Mouse (Mus musculus): ENCODE measurements around the gene Nisch.

Nisch gene

DNA sequence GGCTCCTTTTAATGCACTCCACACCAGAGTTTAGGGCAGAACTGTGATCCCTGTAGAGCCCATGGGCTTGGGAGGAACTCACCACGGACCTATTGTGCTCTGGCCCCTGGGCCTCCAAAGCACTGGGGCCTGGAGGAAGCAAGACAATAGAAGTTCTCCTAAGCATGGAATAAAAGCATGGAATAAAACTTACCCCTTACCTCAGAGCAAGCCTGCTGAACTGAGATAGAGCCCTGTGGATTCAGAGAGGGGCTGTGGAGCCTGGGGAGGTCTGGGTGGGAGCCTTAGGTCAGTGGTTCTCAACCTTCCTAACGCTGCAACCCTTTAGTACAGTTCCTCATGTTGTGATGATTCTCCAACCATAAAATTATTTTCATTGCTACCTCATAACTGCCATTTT, at the start of gene Nisch:
TSS of gene Nisch (minus strand) at position 101 of the 400 bp plus-strand sequence.
- no peak for DNase-seq (ENCODE audit: low read depth, low spot score)

DNA sequence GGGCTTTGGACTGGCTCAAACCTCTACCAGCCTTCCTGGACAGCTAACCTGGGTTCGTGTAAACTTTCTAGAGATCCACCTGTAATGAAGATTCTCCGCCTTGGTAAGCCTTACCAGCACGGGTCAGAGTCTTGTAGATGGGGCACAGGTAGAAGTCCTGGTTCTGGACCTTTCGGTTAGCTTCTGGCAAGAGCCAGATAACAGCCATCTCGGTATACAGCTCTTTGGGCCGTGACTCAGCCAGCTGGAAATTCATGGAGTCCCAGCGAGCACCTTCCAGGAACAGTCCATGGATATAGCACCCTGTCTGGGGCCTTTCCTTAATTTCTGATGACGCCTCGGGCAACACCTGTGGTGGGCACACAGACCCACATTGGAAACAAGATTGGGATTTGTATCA, 44.2 kb upstream of the Nisch start:
- DNase-seq (ENCODE audit: low read depth, low spot score), result no peak

DNA sequence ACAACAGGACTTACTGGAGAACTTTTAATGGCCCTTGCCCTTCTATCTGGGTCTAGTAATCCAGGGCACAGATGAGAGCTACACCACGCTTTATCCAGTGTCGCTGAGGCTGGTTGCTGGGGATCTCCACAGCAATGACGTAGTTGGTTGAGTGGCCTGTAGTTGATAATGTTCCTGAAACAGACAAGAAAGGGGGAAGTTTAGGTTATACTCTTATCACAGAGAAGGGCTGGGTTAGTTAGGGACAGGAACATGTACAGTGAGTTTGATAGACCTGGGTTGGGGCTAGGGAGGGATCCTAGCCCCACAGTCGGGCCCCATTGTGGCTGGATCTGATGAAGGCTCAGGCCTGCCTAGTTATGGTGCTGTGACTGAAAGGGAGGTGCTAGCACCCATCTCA, 43.6 kb upstream of the Nisch start:
- no peak for DNase-seq (ENCODE audit: low read depth, low spot score)

DNA sequence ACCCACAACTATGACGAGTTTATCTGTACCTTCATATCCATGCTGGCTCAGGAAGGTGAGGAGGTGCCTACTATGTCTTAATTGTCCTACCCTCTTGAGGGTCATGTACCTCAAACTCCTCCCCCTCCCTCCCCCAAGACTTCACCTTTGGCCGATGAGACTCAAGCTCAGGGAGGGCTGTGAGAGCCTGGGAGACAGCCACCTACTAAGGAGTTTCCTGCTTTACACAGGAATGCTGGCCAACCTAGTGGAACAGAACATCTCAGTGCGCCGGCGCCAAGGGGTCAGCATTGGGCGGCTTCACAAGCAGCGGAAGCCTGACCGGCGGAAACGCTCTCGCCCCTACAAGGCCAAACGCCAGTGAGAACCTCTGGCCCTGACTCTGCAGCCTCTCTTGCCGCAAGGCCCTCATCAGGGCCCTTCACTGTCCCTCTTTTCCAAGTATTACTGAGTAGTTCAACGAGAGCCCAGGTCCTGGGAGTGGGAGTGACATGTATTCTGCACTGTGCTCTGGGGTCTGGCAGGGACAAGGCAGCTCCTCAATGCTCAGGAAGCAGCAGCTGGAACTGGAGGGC, 41.8 kb upstream of the Nisch start:
- no peak for DNase-seq (ENCODE audit: low read depth, low spot score)

DNA sequence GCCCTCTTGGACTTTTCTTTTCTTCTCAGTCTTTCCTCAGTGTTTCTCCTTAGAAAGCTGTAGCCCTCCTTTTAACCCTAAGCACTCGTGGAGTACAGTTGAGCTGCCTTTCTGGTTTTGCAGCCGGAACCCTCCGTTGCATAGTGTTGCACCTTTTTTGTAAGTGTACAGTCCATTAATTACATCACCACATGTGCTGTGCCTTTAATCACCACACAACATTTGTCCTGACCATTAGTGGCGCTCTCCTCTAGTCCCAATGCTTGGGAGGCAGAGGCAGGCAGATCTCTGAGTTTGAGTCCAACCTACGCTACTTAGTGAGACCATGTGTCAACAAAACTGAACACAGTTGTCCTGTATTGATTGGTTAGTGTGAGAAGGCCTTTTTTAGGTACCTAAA, 35.3 kb upstream of the Nisch start:
- no peak for DNase-seq (ENCODE audit: low read depth, low spot score)

DNA sequence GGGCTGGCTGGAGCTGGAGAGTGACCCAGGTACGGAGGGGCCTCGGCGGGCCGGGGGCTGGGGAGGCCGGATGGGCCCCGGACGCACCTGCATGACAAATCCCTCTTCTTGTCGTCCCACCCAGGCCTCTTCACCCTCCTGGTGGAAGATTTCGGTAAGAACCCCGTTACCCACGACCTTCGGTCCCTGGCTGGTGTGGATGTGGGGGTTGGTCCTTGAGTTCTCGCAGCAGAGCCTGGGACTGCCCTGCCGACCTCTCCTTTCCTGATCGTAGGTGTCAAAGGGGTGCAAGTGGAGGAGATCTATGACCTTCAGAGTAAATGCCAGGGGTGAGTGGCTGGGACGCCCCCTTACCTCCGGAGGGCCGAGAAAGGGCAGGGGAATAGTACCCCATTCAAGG, 34.9 kb upstream of the Nisch start:
- no peak for DNase-seq (ENCODE audit: low read depth, low spot score)

DNA sequence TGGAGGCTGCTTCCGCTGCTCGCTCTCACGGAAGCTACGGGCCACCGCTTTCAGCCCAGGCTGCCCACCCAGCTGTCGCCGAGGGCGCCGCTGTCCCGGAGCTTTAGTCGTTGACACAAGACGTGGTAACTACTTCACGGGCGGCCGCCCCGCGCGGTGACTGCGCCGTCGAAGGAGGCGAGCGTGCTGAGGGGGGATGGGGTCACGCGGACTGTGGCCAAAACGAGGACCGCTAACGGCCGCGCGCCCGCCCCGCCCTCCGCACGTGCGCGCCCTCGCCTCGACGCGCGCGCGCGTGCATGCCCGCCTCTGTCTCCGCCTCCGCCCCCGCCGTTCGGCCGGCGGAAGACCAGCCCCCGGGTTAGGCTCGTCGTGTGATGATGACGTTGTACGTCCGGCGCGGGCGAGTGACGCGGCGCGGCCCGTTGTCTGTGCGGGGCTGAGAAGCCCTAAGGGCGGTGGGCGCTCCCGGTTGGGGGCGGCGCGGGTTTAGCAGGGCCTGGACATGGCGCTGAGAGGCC, 34.4 kb upstream of the Nisch start, which contains the start of the genes Phf7 and Bap1:
TSS of gene Phf7 (minus strand) at position 234 of the 521 bp plus-strand sequence.
TSS of gene Bap1 (plus strand) at position 367 of the 521 bp plus-strand sequence.
- DNase-seq (ENCODE audit: low read depth, low spot score), result peak; percentile 97

DNA sequence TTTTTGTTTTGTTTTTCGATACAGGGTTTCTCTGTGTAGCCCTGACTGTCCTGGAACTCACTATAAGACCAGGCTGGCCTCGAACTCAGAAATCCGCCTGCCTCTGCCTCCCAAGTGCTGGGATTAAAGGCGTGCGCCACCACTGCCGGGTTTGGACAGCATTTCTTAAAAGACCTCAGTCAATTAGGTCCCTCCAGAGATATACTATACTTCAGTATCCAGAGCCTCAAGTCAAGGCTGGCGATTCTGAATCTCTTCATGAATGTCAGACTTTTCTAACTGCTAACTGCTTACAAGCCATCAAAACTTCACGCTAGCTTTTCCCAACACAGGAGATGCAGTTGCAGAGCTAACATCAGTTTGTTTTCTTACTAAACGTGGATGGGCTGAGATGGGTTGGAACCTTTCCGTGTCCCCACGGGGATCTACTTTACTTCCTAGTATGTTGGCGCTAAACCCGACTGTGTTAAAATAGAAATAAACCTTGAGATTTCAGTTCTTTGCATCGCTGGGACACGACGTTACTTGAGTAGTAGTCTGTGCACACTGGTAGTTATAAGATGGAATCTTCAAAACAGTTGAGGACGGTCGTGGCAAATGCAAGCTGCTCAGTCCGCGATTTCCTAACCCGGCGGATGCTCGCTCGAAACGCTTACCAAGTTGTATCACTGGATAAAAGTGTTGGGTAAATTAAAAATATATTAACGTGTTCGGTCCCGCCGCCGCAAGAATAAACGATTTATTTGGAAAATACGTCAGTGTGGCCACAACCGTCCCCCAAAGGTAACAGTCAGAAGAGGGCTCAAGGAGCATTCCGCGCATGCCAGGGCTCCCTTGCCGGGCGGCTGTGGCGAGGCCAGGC, 33.7 kb upstream of the Nisch start:
- DNase-seq (ENCODE audit: low read depth, low spot score), result no peak

DNA sequence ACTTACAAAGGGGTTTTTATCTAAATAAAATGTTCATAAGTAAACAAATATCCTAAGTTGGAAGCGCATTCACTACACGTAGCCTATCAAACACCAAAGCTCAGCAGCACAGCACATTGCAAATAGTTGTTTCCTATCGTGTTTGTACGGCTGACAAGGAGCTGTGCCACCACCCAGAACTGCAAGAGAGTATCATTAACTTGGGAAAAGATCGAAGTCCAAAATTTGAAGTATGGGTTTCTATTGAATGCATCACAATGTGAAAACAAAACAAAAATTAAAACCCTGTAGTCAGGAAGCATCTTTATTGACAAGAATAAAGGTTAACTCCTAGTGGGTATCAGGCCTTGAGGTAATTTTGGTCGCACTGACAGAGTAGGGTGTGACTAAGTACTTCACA, 31.6 kb upstream of the Nisch start:
- DNase-seq (ENCODE audit: low read depth, low spot score), result no peak

DNA sequence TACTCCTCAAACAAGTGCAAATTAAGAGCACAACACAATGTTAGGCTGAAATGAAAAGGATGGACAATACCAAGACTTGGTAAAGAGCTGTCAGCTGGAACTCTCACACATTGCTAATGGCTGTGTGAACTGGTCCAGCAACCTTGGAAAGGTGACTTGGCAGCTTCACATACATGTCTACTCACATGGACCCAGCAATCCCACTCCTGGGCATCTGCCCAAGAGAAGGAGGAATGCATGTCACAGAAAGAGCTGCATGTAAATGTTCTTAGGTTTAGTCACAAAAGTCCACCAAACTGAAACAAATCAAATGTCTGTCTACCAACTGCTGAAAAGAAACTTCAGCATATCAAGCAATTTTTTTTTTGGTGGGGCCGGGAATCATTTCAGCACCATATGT, 29.2 kb upstream of the Nisch start:
- DNase-seq (ENCODE audit: low read depth, low spot score), result no peak

DNA sequence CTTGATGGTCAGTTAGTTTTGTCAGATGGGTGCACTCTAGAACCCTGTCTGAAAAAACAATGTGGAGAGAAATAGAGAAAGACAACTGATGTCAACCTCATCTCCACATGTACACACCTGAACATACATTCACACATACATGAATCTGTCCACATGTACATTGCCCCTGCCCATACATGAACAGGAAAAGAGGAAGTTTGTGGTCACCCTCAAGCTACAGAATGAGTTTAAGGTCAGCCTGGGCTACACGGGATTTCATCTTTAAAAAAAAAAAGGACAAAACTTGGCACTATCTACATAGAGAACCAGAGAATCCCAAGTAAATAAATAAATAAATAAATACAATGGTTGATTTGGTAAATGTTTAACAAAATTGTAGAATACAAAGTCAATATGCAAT, 28.0 kb upstream of the Nisch start:
- DNase-seq (ENCODE audit: low read depth, low spot score), result no peak

DNA sequence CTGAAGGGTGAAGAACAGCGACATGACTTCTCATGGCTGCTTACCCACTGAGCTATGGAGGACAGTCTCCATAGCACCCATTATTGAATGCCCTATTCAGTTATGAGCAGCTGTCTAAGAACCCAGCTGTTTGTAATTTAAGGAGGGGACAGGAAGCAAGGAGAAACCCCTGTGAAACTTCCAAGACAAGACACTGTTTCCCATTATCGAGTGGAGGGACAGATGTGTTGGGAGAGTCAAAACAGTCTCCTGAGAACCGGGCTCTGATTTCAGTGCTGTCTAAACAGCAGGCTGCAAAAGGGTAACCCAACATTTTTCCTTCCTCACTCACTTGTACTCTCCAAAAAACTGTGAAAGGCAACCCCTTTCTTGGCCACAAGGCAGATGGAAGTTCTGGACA, 23.8 kb upstream of the Nisch start:
- DNase-seq (ENCODE audit: low read depth, low spot score), result no peak

DNA sequence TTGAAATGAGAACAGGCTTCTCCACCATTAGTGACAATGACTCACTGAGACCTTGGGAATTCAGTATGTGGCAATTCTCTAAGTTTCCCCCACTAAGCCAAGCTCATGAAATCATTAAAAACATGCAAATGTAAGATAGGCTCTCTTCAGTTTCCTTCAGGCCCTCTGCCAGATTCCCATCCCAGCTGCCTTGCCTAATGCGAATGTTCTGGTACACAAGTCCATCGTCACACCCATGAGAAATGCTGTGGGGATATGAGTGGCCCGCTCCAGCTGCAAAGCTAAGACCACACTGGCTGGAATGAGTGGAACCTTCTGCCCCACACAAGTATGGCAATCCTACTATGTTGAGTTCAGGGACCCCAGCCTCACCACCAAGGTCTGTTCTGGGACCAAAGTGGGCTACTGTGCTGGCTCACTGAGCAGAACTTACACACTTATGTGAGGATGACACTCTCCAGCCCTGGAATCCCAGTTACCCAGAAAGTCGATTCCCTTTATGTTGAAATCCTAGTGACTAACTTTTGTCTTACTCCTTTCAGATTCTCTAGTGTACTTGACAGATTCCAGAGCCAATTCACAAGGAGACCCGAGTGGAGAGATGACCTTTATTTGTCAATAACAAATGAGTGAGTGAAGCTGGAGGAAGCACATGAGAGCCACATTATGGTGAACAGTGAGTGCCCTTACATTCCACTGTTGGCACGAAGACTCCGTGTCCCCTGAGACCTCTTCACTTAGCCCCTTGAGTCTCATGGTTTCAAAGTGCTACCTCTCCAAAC, 20.5 kb upstream of the Nisch start:
- DNase-seq (ENCODE audit: low read depth, low spot score), result no peak

DNA sequence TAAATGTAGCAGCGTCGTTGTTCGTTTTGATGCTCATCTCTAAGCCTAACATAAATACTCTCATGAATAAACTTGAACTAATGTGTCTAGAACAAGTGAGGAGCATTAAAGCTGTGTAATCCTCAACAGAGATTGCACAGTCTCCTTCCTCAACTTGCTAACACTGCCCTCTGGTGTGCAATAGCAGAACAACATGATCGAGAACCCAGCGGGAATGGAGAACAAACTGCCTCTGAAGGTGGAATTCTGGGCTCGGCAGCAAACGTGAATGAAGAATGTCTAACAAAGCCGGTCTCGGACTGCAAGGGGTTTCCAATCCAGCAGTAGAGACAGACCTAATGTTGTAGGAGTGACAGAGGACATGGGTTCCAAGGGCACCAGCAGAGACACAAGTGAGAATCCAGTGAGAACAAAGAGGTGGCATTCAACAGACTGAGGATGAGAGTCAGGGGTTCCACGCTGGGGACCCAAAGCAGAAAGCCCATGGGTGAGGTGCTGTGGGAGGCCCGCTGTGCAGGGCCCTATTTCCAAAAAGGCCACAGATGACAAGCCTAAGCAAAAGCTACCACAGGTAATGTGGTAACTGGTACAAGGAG, 17.3 kb upstream of the Nisch start:
- peak; percentile 61 for DNase-seq (ENCODE audit: low read depth, low spot score)

DNA sequence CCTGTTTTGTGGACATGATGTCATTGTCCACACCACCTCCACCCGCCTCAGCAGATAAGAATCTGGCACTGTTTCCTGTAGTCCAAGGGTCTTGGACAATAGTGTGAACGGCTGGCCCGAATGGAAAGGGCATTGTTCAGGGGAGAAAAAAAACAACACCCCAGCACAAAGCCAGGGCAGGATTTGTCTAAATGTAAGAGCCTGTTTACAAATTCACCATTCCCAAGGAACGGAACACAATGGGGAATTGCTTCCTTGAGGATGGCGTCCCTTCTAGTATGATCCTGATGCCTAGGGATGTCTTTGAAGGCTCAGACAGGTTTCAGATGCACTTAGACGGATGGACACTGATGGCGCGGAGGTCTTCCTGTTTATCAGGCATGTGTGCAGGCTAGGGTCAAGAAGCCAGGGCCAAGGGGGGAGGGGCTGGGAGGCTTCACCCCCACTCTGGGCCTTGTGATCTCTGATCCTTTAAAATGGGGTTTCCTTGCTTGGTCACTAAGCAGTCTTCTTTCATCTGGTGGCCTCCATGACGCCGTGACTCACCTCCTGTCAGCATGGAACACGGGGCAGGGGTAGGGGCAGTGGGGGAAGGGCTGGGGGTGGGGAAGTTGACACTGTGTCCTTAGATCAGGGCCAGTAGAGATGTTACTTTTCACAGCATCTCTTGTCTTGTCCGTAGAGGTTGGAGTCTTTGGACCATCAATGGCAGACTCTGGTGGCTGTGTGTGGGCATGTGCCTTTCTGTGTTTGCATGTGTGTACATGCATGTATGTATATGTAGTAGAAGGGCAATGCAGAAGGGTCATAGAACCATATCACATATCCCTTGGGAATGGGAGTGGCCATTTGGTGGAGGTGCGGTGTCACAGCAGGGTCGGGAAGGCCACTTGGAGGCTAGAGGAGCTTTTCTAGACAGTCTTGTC, 16.6 kb upstream of the Nisch start:
- no peak for DNase-seq (ENCODE audit: low read depth, low spot score)

DNA sequence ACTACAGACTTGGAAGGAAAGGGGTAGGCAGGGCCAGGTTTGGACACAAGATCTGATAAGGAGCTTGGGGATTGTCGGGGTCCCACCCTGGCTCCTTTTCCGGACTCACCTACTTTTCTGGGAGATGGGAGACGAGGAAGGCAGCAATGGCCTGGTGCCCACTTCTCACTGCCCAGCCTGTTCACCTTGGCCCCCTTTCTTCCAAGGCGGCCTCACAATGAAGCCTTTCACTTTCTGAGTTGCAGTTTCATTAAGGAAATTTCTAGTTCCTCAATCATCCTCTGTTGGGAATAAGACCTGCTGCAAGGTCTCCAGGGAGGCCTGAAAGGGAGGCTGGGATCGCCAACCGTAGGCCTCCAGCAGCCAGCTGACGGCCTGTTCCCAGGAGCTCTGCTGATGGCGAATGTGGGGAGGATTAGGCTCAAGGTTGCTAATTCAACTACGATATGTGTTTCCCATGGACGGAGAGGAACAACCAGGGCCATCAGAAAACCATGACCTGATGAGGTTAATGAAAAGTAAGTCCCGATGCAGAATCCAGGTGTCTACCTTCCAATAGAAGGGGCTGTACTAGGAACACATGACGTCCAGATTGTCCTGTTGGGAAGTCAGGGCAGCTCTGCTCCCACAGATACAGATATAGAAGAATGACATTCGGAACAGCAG, 15.8 kb upstream of the Nisch start:
- DNase-seq (ENCODE audit: low read depth, low spot score), result no peak

DNA sequence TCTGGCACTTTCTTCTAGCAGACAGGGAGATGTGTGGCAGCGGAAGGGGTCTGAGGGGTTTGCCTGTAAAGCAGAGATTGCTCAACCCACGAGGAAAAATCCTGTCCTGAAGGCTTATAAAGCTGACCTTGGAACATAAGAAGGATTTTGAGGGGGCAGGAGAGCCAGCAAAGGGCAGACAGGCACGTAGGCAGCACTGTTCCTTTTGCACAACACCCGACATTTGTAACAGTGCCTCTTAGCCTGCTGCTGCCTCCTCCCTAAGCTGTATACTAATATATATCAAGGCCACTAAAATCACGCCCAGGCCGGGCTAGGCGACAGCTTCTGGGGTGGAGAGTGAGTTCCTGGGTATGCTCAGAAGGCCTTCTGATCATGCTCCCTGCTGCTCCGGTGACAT, 13.7 kb upstream of the Nisch start:
- DNase-seq (ENCODE audit: low read depth, low spot score), result no peak

DNA sequence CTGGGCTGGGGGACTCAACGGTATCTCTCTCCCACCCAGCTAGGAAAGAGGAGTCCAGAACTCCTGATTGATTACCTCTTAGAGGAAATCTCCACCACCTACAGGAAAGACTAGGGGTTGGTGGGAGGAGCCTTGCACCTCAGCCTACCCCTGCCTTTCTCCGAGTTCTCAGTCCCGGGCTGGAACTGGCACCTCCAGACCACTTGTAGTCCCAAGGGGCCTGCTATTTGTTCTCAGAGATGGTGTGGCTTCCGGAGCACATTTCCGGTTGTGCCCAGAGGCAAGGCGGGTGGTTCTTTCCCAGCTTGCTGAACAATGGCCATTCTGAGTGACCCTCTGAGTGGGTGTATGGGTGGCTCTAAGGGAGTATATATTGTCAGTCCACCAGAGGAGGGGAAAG, 11.5 kb upstream of the Nisch start:
- DNase-seq (ENCODE audit: low read depth, low spot score), result no peak

DNA sequence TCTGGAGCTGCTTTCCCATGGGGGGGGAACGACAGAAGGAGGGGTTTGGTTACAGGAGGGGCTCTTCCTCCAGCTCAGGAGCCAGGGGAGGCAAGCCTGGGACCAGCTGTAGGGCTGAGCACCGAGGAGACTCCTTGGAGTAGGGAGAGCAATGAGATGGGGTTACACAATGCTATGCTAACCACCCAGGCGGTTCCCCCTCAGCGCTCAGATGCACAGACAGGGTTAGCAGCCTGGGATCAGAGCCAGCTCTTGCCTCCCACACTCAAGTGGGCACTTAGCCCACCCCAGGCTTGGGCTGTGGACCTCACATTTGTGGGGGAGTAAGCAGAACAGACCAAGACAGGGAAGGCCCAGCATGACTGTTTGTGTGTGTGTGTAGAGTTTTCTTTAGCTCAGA, 10.2 kb upstream of the Nisch start:
- DNase-seq (ENCODE audit: low read depth, low spot score), result no peak

DNA sequence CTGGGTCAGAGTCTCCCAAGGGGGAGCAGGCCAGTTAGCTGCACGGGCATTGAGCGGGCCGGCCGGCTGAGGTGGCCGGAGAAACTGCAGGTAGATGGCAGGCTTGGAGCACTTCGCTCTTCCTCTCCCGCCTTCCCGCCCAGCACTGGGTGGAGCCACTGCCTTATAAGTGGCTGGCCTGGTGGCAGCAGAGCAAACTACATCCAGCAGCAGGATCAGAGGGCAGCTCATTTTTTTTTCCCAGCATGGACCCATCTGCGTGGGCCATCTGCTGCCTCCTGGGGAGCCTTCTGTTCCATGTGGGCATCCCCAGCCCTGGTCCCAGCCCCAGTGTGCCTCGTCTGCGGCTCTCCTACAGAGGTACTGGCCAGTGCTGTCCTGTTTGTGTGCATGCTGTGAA, 920 bp upstream of the Nisch start, which contains the start of gene Sema3g:
TSS of gene Sema3g (plus strand) at position 195 of the 400 bp plus-strand sequence.
- peak; percentile 26 for DNase-seq (ENCODE audit: low read depth, low spot score)
